Mouse (Mus musculus): ENCODE results near the gene Nuf2. TPM values are rescaled to one million over a fixed set of nuclear protein-coding genes. Genes with fewer than 3 reads are reported as not detected.

Nuf2 gene
- polyA plus RNA-seq, 1 experiment from 2014 or later, result 49.9 TPM

DNA sequence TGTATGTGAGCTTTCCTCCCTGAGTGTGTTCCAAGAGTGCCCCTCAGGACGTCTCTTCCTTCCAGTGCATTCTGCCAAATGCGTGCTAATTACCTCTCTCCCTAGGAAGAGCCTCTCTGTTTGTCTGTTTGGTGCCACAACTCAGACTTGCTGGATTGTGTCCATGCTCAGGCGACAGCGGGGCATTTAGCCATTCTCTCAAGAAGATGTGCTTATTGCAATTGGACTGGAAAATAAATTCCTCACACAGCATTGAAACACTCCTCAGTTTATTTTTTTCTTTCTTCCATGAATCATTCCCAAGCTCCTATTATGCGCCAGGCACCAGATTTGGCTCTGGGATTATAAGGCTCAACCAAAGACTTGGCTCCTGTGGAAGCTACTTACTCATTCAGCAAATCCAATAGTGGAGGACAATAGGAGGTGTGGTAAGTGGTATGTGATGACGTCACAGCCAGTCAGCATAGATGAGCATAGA is 45.8 kb downstream of the Nuf2 start:
- H3K9ac ChIP-seq (ENCODE audit: low read length), result no peak overlapping the region
- no peaks in the 10 kb centered on the region for H3K9me3 ChIP-seq (replicated peaks; ENCODE audit: control insufficient read depth, low read length)
- 68% methylated on average over 6 of the region's 6 CpGs for WGBS

DNA sequence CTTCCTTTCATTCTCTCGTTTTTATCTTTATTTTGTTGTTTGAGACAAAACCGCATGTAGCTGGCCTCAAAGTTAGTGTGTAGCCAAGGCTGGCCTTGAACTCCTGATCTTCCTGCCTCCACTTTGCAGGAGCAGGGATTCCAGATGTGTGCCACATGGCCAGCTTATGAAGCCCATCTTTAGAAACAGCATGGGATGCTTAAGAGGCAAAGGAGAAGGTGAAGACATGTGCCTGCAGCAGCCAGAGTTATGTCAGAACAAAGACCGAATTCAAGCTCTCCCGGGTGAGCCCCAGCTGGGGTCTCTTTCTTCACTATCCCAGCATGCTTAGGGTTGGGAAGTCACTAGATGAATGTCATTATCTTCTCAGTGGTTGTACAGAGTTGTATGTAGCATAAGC is 46.7 kb downstream of the Nuf2 start:
- Histone ChIP-seq H3K4me1 (ENCODE audit: control insufficient read depth, insufficient read depth, low read length) (no peaks in the 10 kb centered on the region), H3K27me3 (ENCODE audit: control insufficient read depth, insufficient read depth, low read length) (no peaks in the 10 kb centered on the region), H3K27ac (ENCODE audit: low read length) (no peak overlapping the region), H3K4me3 (ENCODE audit: low read length) (no peak overlapping the region), H3K9me3 (replicated peaks; ENCODE audit: control insufficient read depth, low read length) (no peaks in the 10 kb centered on the region), H3K9ac (ENCODE audit: low read length) (no peak overlapping the region), H3K4me2 (ENCODE audit: low read depth, low read length) (no peak overlapping the region), H3K36me3 (ENCODE audit: control insufficient read depth, insufficient read depth) (no peaks in the 10 kb centered on the region)
- 73% methylated on average over 4 of the region's 4 CpGs for WGBS
- no peak for ATAC-seq (replicated peaks; ENCODE audit: extremely low read depth, insufficient read depth, low FRiP score)

More for the DNA sequence above, 45.8 kb downstream of the Nuf2 start:
- H3K27me3 ChIP-seq (ENCODE audit: control insufficient read depth, insufficient read depth, low read length), result no peaks in the 10 kb centered on the region
- H3K27ac ChIP-seq (ENCODE audit: low read length), result no peak overlapping the region
- no peak overlapping the region for H3K4me3 ChIP-seq (ENCODE audit: low read length)
- no peaks in the 10 kb centered on the region for H3K36me3 ChIP-seq (ENCODE audit: control insufficient read depth, insufficient read depth)
- no peaks in the 10 kb centered on the region for H3K4me1 ChIP-seq (ENCODE audit: control insufficient read depth, insufficient read depth, low read length)
- H3K4me2 ChIP-seq (ENCODE audit: low read depth, low read length), result no peak overlapping the region
- ATAC-seq (replicated peaks; ENCODE audit: extremely low read depth, insufficient read depth, low FRiP score), result no peak

- Histone ChIP-seq H3K27ac (ENCODE audit: low read length) (no peak overlapping the region), H3K9me3 (replicated peaks; ENCODE audit: control insufficient read depth, low read length) (no peaks in the 10 kb centered on the region), H3K4me2 (ENCODE audit: low read depth, low read length) (no peak overlapping the region), H3K36me3 (ENCODE audit: control insufficient read depth, insufficient read depth) (no peaks in the 10 kb centered on the region), H3K4me1 (ENCODE audit: control insufficient read depth, insufficient read depth, low read length) (no peaks in the 10 kb centered on the region), H3K27me3 (ENCODE audit: control insufficient read depth, insufficient read depth, low read length) (no peaks in the 10 kb centered on the region), H3K9ac (ENCODE audit: low read length) (no peak overlapping the region), H3K4me3 (ENCODE audit: low read length) (no peak overlapping the region)
- no peak for ATAC-seq (replicated peaks; ENCODE audit: extremely low read depth, insufficient read depth, low FRiP score)
- WGBS, result 86% methylated on average over 6 of the region's 6 CpGs
Measured at GRCm38 (mm10) chr1:169482596-169483335, 48.5 kb downstream of the Nuf2 start.

DNA sequence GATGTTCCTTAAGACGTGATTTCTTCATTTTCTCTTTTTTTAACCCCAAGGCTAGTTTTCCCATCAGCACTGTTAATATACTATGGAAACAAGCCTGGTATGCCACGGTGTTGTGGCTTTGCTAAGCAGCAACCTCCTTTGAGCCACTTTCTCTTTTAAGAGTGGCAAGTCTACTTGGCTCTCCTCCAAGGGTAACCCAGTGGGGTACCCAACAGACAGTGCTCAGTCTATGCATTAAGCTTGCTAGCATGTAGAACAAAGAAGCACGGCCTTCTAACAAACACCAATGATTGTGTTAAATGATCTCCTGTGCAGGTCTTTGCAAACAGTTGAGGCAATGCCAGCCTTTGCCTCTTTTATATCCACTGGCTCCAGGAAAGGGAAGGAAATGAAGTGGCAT is 60.1 kb downstream of the Nuf2 start:
- Histone ChIP-seq H3K9ac (ENCODE audit: low read length) (no peak overlapping the region), H3K36me3 (ENCODE audit: control insufficient read depth, insufficient read depth) (no peaks in the 10 kb centered on the region), H3K9me3 (replicated peaks; ENCODE audit: control insufficient read depth, low read length) (no peaks in the 10 kb centered on the region), H3K4me3 (ENCODE audit: low read length) (no peak overlapping the region), H3K27me3 (ENCODE audit: control insufficient read depth, insufficient read depth, low read length) (no peaks in the 10 kb centered on the region), H3K27ac (ENCODE audit: low read length) (no peak overlapping the region), H3K4me2 (ENCODE audit: low read depth, low read length) (no peak overlapping the region), H3K4me1 (ENCODE audit: control insufficient read depth, insufficient read depth, low read length) (no peaks in the 10 kb centered on the region)
- no peak for ATAC-seq (replicated peaks; ENCODE audit: extremely low read depth, insufficient read depth, low FRiP score)
- WGBS, result 74% methylated on average over 3 of the region's 3 CpGs

DNA sequence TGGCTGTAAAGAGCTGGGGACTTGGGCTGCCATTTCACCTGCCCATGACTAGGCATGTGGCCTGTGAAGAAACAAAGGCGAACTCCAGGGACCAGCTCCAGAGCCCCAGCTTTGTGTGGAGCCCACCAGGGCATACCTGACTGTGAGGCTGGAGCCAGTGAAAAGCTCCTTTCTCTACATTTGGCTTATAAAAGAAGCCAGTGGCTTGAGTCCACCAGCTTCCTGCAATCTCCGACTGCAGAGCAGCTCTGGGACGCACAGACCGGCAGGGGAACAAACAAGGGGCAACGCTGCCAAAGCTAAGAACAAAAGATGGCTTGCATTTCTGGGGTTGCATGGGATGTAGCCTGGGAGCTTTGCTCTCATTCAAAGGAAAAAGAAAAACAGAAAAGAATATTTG is 63.5 kb downstream of the Nuf2 start:
- Histone ChIP-seq H3K4me2 (ENCODE audit: low read depth, low read length) (no peak overlapping the region), H3K36me3 (ENCODE audit: control insufficient read depth, insufficient read depth) (no peaks in the 10 kb centered on the region), H3K9me3 (replicated peaks; ENCODE audit: control insufficient read depth, low read length) (no peaks in the 10 kb centered on the region), H3K9ac (ENCODE audit: low read length) (no peak overlapping the region), H3K27me3 (ENCODE audit: control insufficient read depth, insufficient read depth, low read length) (no peaks in the 10 kb centered on the region), H3K4me3 (ENCODE audit: low read length) (no peak overlapping the region), H3K4me1 (ENCODE audit: control insufficient read depth, insufficient read depth, low read length) (no peaks in the 10 kb centered on the region), H3K27ac (ENCODE audit: low read length) (no peak overlapping the region)
- WGBS, result 68% methylated on average over 5 of the region's 5 CpGs
- ATAC-seq (replicated peaks; ENCODE audit: extremely low read depth, insufficient read depth, low FRiP score), result no peak

- 71% methylated on average over 15 of the region's 15 CpGs for WGBS
- H3K4me3 ChIP-seq (ENCODE audit: low read length), result no peak overlapping the region
- ATAC-seq (replicated peaks; ENCODE audit: extremely low read depth, insufficient read depth, low FRiP score), result no peak; the same call in 1 of the 2 replicates
- H3K4me1 ChIP-seq (ENCODE audit: control insufficient read depth, insufficient read depth, low read length), result no peaks in the 10 kb centered on the region
- no peaks in the 10 kb centered on the region for H3K36me3 ChIP-seq (ENCODE audit: control insufficient read depth, insufficient read depth)
- H3K4me2 ChIP-seq (ENCODE audit: low read depth, low read length), result no peak overlapping the region
- H3K9ac ChIP-seq (ENCODE audit: low read length), result no peak overlapping the region
- no peaks in the 10 kb centered on the region for H3K27me3 ChIP-seq (ENCODE audit: control insufficient read depth, insufficient read depth, low read length)
- H3K9me3 ChIP-seq (replicated peaks; ENCODE audit: control insufficient read depth, low read length), result no peaks in the 10 kb centered on the region
- no peak overlapping the region for H3K27ac ChIP-seq (ENCODE audit: low read length)
Measured at GRCm38 (mm10) chr1:169462386-169463115, 68.7 kb downstream of the Nuf2 start.

GRCm38 (mm10) chr1:169459071-169459782 is 72.0 kb downstream of the Nuf2 start:
- Histone ChIP-seq H3K4me1 (ENCODE audit: control insufficient read depth, insufficient read depth, low read length) (no peaks in the 10 kb centered on the region), H3K4me3 (ENCODE audit: low read length) (peak overlapping the region; percentile 30; the same call in 1 of the 2 replicates), H3K9me3 (replicated peaks; ENCODE audit: control insufficient read depth, low read length) (no peaks in the 10 kb centered on the region), H3K4me2 (ENCODE audit: low read depth, low read length) (peak overlapping the region; percentile 61), H3K27ac (ENCODE audit: low read length) (no peak overlapping the region), H3K27me3 (ENCODE audit: control insufficient read depth, insufficient read depth, low read length) (no peaks in the 10 kb centered on the region), H3K9ac (ENCODE audit: low read length) (peak overlapping the region; percentile 65), H3K36me3 (ENCODE audit: control insufficient read depth, insufficient read depth) (no peaks in the 10 kb centered on the region)
- ATAC-seq (replicated peaks; ENCODE audit: extremely low read depth, insufficient read depth, low FRiP score), result no peak
- 25% methylated on average over 11 of the region's 11 CpGs for WGBS
